Mouse (Mus musculus): ENCODE data around the gene BC030867.

The BC030867 gene

GRCm38 (mm10) chr11:102221243-102221953 is 27.3 kb upstream of the BC030867 start:
- no peak for DNase-seq (ENCODE audit: low spot score in 2 of 2)

- peak in 1 of 2 experiments; percentile 51 for DNase-seq (ENCODE audit: low spot score in 2 of 2)
These were observed 26.7 kb upstream of the BC030867 start for GRCm38 (mm10) chr11:102221954-102222351.

- no peak for DNase-seq (ENCODE audit: low spot score in 2 of 2)
These were observed 25.5 kb upstream of the BC030867 start for GRCm38 (mm10) chr11:102223166-102223565.

GRCm38 (mm10) chr11:102224686-102225085 is 24.0 kb upstream of the BC030867 start:
- DNase-seq (ENCODE audit: low spot score in 2 of 2), result no peak

GRCm38 (mm10) chr11:102225221-102225620 is 23.5 kb upstream of the BC030867 start:
- no peak for DNase-seq (ENCODE audit: low spot score in 2 of 2)

GRCm38 (mm10) chr11:102226067-102226978 is 22.4 kb upstream of the BC030867 start:
- DNase-seq (ENCODE audit: low spot score in 2 of 2), result no peak

- no peak for DNase-seq (ENCODE audit: low spot score in 2 of 2)
These were observed 21.2 kb upstream of the BC030867 start for GRCm38 (mm10) chr11:102227270-102228190.

GRCm38 (mm10) chr11:102228191-102228545 is 20.5 kb upstream of the BC030867 start:
- DNase-seq (ENCODE audit: low spot score in 2 of 2), result no peak

- DNase-seq (ENCODE audit: low spot score in 2 of 2), result no peak
These were observed 19.9 kb upstream of the BC030867 start for GRCm38 (mm10) chr11:102228646-102229268.

- no peak for DNase-seq (ENCODE audit: low spot score in 2 of 2)
These were observed 19.2 kb upstream of the BC030867 start for GRCm38 (mm10) chr11:102229331-102229953.

GRCm38 (mm10) chr11:102230006-102230741 is 18.5 kb upstream of the BC030867 start, which contains the start of gene Hdac5:
Gene Hdac5 (minus strand): TSS chr11:102230166.
- DNase-seq (ENCODE audit: low spot score in 2 of 2), result peak; percentile 96 to 98

- DNase-seq (ENCODE audit: low spot score in 2 of 2), result no peak
These were observed 12.7 kb upstream of the BC030867 start for GRCm38 (mm10) chr11:102236022-102236421.

- DNase-seq (ENCODE audit: low spot score in 2 of 2), result no peak
These were observed 8.0 kb upstream of the BC030867 start for GRCm38 (mm10) chr11:102240636-102241035.

GRCm38 (mm10) chr11:102241246-102241645 is 7.4 kb upstream of the BC030867 start:
- DNase-seq (ENCODE audit: low spot score in 2 of 2), result no peak

- DNase-seq (ENCODE audit: low spot score in 2 of 2), result no peak
These were observed 6.8 kb upstream of the BC030867 start for GRCm38 (mm10) chr11:102241874-102242273.

GRCm38 (mm10) chr11:102244926-102245449 is 3.7 kb upstream of the BC030867 start:
- peak; percentile 59 to 66 for DNase-seq (ENCODE audit: low spot score in 2 of 2)

GRCm38 (mm10) chr11:102245581-102246272 is 3.0 kb upstream of the BC030867 start:
- DNase-seq (ENCODE audit: low spot score in 2 of 2), result no peak

- no peak for DNase-seq (ENCODE audit: low spot score in 2 of 2)
These were observed 2.4 kb upstream of the BC030867 start for GRCm38 (mm10) chr11:102246273-102246635.

GRCm38 (mm10) chr11:102246871-102247270 is 1.8 kb upstream of the BC030867 start:
- no peak for DNase-seq (ENCODE audit: low spot score in 2 of 2)
